Mouse (Mus musculus) thymus, postnatal 36 days (tissue): Measurements from ENCODE around the gene Lpp.

Experiments used
- DNase-seq, 2 experiments: peaks; one replicate each; pipeline ENCODE4 v3.0.0; 2022; ENCODE audit warnings: mixed read lengths in 2 of 2

Lpp gene

GRCm38 (mm10) chr16:24473966-24474365 is 80.7 kb downstream of the Lpp start:
- DNase-seq: no peak

- peak; percentile 28 to 46 for DNase-seq
Measured at GRCm38 (mm10) chr16:24474781-24475180, 81.5 kb downstream of the Lpp start.

GRCm38 (mm10) chr16:24475305-24475947 is 82.1 kb downstream of the Lpp start:
- DNase-seq: no peak

GRCm38 (mm10) chr16:24476911-24477401 is 83.6 kb downstream of the Lpp start:
- DNase-seq: no peak

- no peak for DNase-seq
Measured at GRCm38 (mm10) chr16:24478006-24478405, 84.7 kb downstream of the Lpp start.

- DNase-seq: no peak
Measured at GRCm38 (mm10) chr16:24478851-24479250, 85.5 kb downstream of the Lpp start.

GRCm38 (mm10) chr16:24482648-24483047 is 89.3 kb downstream of the Lpp start:
- no peak for DNase-seq

GRCm38 (mm10) chr16:24483527-24484101 is 90.3 kb downstream of the Lpp start:
- peak in 1 of 2 experiments; percentile 14 for DNase-seq

- peak in 1 of 2 experiments; percentile 17 for DNase-seq
Measured at GRCm38 (mm10) chr16:24487782-24488241, 94.5 kb downstream of the Lpp start.

GRCm38 (mm10) chr16:24489516-24490285 is 96.4 kb downstream of the Lpp start:
- no peak for DNase-seq

- peak in 1 of 2 experiments; percentile 13 for DNase-seq
Measured at GRCm38 (mm10) chr16:24490751-24491485, 97.6 kb downstream of the Lpp start.

- no peak for DNase-seq
Measured at GRCm38 (mm10) chr16:24491486-24491758, 98.1 kb downstream of the Lpp start.

GRCm38 (mm10) chr16:24492194-24492940 is 99.1 kb downstream of the Lpp start:
- no peak for DNase-seq

GRCm38 (mm10) chr16:24494531-24494930 is 101.2 kb downstream of the Lpp start:
- no peak for DNase-seq

- no peak for DNase-seq
Measured at GRCm38 (mm10) chr16:24495461-24495860, 102.2 kb downstream of the Lpp start.

- no peak for DNase-seq
Measured at GRCm38 (mm10) chr16:24496635-24497034, 103.3 kb downstream of the Lpp start.

GRCm38 (mm10) chr16:24497413-24497812 is 104.1 kb downstream of the Lpp start:
- DNase-seq: no peak

GRCm38 (mm10) chr16:24498103-24498659 is 104.9 kb downstream of the Lpp start:
- DNase-seq: no peak

- no peak for DNase-seq
Measured at GRCm38 (mm10) chr16:24501197-24501596, 107.9 kb downstream of the Lpp start.

- DNase-seq: no peak
Measured at GRCm38 (mm10) chr16:24501628-24502294, 108.5 kb downstream of the Lpp start.

- DNase-seq: no peak
Measured at GRCm38 (mm10) chr16:24502295-24502823, 109.1 kb downstream of the Lpp start.
